Mouse (Mus musculus): ENCODE measurements at regions not wholly inside any gene's neighbourhood (a gene's known extent, or its start where the extent isn't known, plus 50 kb on each side); places are given as distances from the start of the nearest gene placed in this dataset.
A peak's percentile ranks its signal among the peaks of the same experiment; 100 is the strongest.

GRCm38 (mm10) chr3:77537848-77538247 is 1463.8 kb downstream of the Fstl5 start:
- H3K4me3 ChIP-seq (ENCODE audit: low read depth, low read length), result no peak overlapping the region
- H3K36me3 ChIP-seq (ENCODE audit: insufficient read depth), result no peaks in the 10 kb centered on the region
- no peaks in the 10 kb centered on the region for H3K4me1 ChIP-seq (ENCODE audit: insufficient read depth)
- no peak for TF ChIP-seq CTCF (IDR thresholded peaks at IDR 0.05; ENCODE audit: low read depth)
- DNase-seq, result peak; percentile 25
- H3K9ac ChIP-seq, result no peak overlapping the region
- 42% methylated on average over 3 of the region's 3 CpGs for WGBS
- no peak overlapping the region for H3K27ac ChIP-seq (ENCODE audit: low read depth, low read length)
- no peak for ATAC-seq
- no peak overlapping the region for H3K4me2 ChIP-seq (ENCODE audit: low read depth)
- no peaks in the 10 kb centered on the region for H3K27me3 ChIP-seq (ENCODE audit: insufficient read depth, low read length)
- no peaks in the 10 kb centered on the region for H3K9me3 ChIP-seq (ENCODE audit: low read length)

GRCm38 (mm10) chr3:77577267-77577666 is 1503.2 kb downstream of the Fstl5 start:
- DNase-seq, result no peak

GRCm38 (mm10) chr3:77587218-77587617 is 1513.1 kb downstream of the Fstl5 start:
- Histone ChIP-seq H3K27ac (ENCODE audit: low read depth, low read length) (no peak overlapping the region), H3K9ac (no peak overlapping the region), H3K4me3 (ENCODE audit: low read depth, low read length) (no peak overlapping the region), H3K4me2 (ENCODE audit: low read depth) (no peak overlapping the region), H3K4me1 (ENCODE audit: insufficient read depth) (no peaks in the 10 kb centered on the region), H3K27me3 (ENCODE audit: insufficient read depth, low read length) (no peaks in the 10 kb centered on the region), H3K9me3 (ENCODE audit: low read length) (no peaks in the 10 kb centered on the region), H3K36me3 (ENCODE audit: insufficient read depth) (no peaks in the 10 kb centered on the region)
- DNase-seq (no peak), ATAC-seq (no peak)
- WGBS, result 37% methylated on average over 3 of the region's 3 CpGs
- TF ChIP-seq CTCF (IDR thresholded peaks at IDR 0.05; ENCODE audit: low read depth), result no peak

More at GRCm38 (mm10) chr3:77577267-77577666, 1503.2 kb downstream of the Fstl5 start:
- H3K27ac ChIP-seq (ENCODE audit: low read depth, low read length), result no peak overlapping the region
- ATAC-seq, result no peak
- H3K4me1 ChIP-seq (ENCODE audit: insufficient read depth), result no peaks in the 10 kb centered on the region
- 60% methylated on average over 2 of the region's 2 CpGs for WGBS
- no peak for TF ChIP-seq CTCF (IDR thresholded peaks at IDR 0.05; ENCODE audit: low read depth)
- H3K4me2 ChIP-seq (ENCODE audit: low read depth), result no peak overlapping the region
- no peaks in the 10 kb centered on the region for H3K27me3 ChIP-seq (ENCODE audit: insufficient read depth, low read length)
- no peak overlapping the region for H3K4me3 ChIP-seq (ENCODE audit: low read depth, low read length)
- no peaks in the 10 kb centered on the region for H3K9me3 ChIP-seq (ENCODE audit: low read length)
- H3K9ac ChIP-seq, result no peak overlapping the region
- H3K36me3 ChIP-seq (ENCODE audit: insufficient read depth), result no peaks in the 10 kb centered on the region

Measured in forebrain, postnatal 0 days (tissue).